Mouse (Mus musculus) MEL (cell line): Measurements from ENCODE around the gene Sag.

Experiments used
- CHD1 ChIP-seq: IDR thresholded peaks from 2 replicates; pipeline ENCODE4 v1.6.1; 2012; ENCODE audit warnings: low read depth, mild to moderate bottlenecking, inconsistent platforms, low read length, improper control_type of control experiment
- CHD2 ChIP-seq: IDR thresholded peaks from 2 replicates; pipeline ENCODE4 v1.6.1; 2011; ENCODE audit warnings: low read length, improper control_type of control experiment
- CTCF ChIP-seq, 3 experiments: IDR thresholded peaks in 2 of 3; conservative IDR thresholded peaks in 1 of 3; 2 replicates each; pipeline ENCODE4 v1.5.1; 2011 to 2012; ENCODE audit warnings: low read length in 3 of 3, low read depth in 2 of 3, mild to moderate bottlenecking in 2 of 3, improper control_type of control experiment in 1 of 3, inconsistent platforms in 1 of 3, mixed read lengths in 1 of 3, moderate library complexity in 1 of 3; ENCODE audit not compliant: control insufficient read depth in 1 of 3, insufficient read depth in 1 of 3, poor library complexity in 1 of 3, severe bottlenecking in 1 of 3
- ELF1 ChIP-seq: IDR thresholded peaks from 2 replicates; pipeline ENCODE4 v1.6.1; 2014; ENCODE audit warnings: low read depth, mild to moderate bottlenecking, inconsistent platforms, low read length, improper control_type of control experiment, moderate library complexity
- EP300 ChIP-seq, 2 experiments: IDR thresholded peaks; 2 replicates each; pipeline ENCODE4 v1.6.1; 2011; ENCODE audit warnings: improper control_type of control experiment in 2 of 2, low read length in 2 of 2, low read depth in 1 of 2, mild to moderate bottlenecking in 1 of 2
- ETS1 ChIP-seq: IDR thresholded peaks from 2 replicates; pipeline ENCODE4 v1.6.1; 2012; ENCODE audit warnings: low read depth, mild to moderate bottlenecking, inconsistent platforms, low read length, improper control_type of control experiment, moderate library complexity
- MYB ChIP-seq: IDR thresholded peaks from 2 replicates; pipeline ENCODE4 v1.6.1; 2011; ENCODE audit warnings: mild to moderate bottlenecking, low read depth, low read length, improper control_type of control experiment
- POLR2A ChIP-seq, 2 experiments: IDR thresholded peaks; 2 replicates each; pipeline ENCODE4 v1.6.1; 2011 to 2012; ENCODE audit warnings: low read length in 2 of 2, mild to moderate bottlenecking in 2 of 2, control low read depth in 1 of 2, improper control_type of control experiment in 1 of 2, low read depth in 1 of 2, moderate library complexity in 1 of 2; ENCODE audit not compliant: control insufficient read depth in 1 of 2, insufficient read depth in 1 of 2, poor library complexity in 1 of 2
- RCOR1 ChIP-seq: IDR thresholded peaks from 2 replicates; pipeline ENCODE4 v1.6.1; 2012; ENCODE audit warnings: low read depth, mild to moderate bottlenecking, inconsistent platforms, low read length, improper control_type of control experiment
- SMC3 ChIP-seq: IDR thresholded peaks from 2 replicates; pipeline ENCODE4 v1.6.1; 2011; ENCODE audit warnings: low read depth, low read length, improper control_type of control experiment
- TAL1 ChIP-seq: IDR thresholded peaks from 2 replicates; pipeline ENCODE4 v1.6.1; 2012; ENCODE audit warnings: mild to moderate bottlenecking, inconsistent platforms, low read length, moderate library complexity, mixed read lengths
- ZKSCAN1 ChIP-seq: IDR thresholded peaks from 2 replicates; pipeline ENCODE4 v1.6.1; 2012; ENCODE audit warnings: low read depth, mild to moderate bottlenecking, inconsistent platforms, low read length, improper control_type of control experiment, moderate library complexity
- ZMIZ1 ChIP-seq: IDR thresholded peaks from 2 replicates; pipeline ENCODE4 v1.6.1; 2012; ENCODE audit warnings: low read depth, mild to moderate bottlenecking, inconsistent platforms, low read length, improper control_type of control experiment, moderate library complexity
- ZNF384 ChIP-seq: IDR thresholded peaks from 2 replicates; pipeline ENCODE4 v1.6.1; 2012; ENCODE audit warnings: low read depth, mild to moderate bottlenecking, inconsistent platforms, low read length, improper control_type of control experiment

- TF ChIP-seq TAL1 (no peak), ZNF384 (no peak), EP300 (IDR thresholded peaks at IDR 0.05; ENCODE audit: low read depth in 1 of 2, low read length in 2 of 2) (no peak), ELF1 (no peak), POLR2A (IDR thresholded peaks at IDR 0.05; ENCODE audit: control insufficient read depth in 1 of 2, insufficient read depth in 1 of 2, low read depth in 1 of 2, low read length in 2 of 2, poor library complexity in 1 of 2) (no peak), CTCF (IDR thresholded peaks at IDR 0.05 in 2 of 3, conservative IDR thresholded peaks at IDR 0.05 in 1 of 3; ENCODE audit: control insufficient read depth in 1 of 3, insufficient read depth in 1 of 3, low read depth in 2 of 3, low read length in 3 of 3, poor library complexity in 1 of 3, severe bottlenecking in 1 of 3) (no peak), ZKSCAN1 (no peak), RCOR1 (no peak), CHD1 (no peak), MYB (no peak), ETS1 (no peak), SMC3 (no peak), CHD2 (no peak), ZMIZ1 (no peak)
Measured at GRCm38 (mm10) chr1:87879494-87880325, 76.2 kb downstream of the Sag start.
